Mouse (Mus musculus): ENCODE measurements at regions not wholly inside any gene's neighbourhood (a gene's known extent, or its start where the extent isn't known, plus 50 kb on each side); places are given as distances from the start of the nearest gene placed in this dataset.
A peak's percentile ranks its signal among the peaks of the same experiment; 100 is the strongest.

GRCm38 (mm10) chr7:72543946-72544345, 237.5 kb upstream of the Mctp2 start:
- no peak overlapping the region for H3K4me3 ChIP-seq (ENCODE audit: low read depth, low read length)
- ATAC-seq, result 0 out of 2 replicates have a peak, but pooled peaks have one; percentile 22
- H3K36me3 ChIP-seq (ENCODE audit: control insufficient read depth, insufficient read depth), result no peaks in the 10 kb centered on the region
- no peaks in the 10 kb centered on the region for H3K9me3 ChIP-seq (ENCODE audit: control insufficient read depth)
- no peak overlapping the region for H3K9ac ChIP-seq (ENCODE audit: low read depth, low read length)
- H3K27ac ChIP-seq (ENCODE audit: low read depth, low read length), result no peak overlapping the region
- H3K4me1 ChIP-seq (replicated peaks; ENCODE audit: control insufficient read depth, insufficient read depth, low read length), result 0 out of 2 replicates have a peak, but pooled peaks cover 4% of the 10 kb centered on the region
- no peaks in the 10 kb centered on the region for H3K27me3 ChIP-seq (replicated peaks; ENCODE audit: control insufficient read depth, insufficient read depth, low read length)
- no peak for TF ChIP-seq CTCF (IDR thresholded peaks at IDR 0.05; ENCODE audit: low read depth)
- H3K4me2 ChIP-seq (replicated peaks; ENCODE audit: low read depth), result no peak overlapping the region
- 15% methylated on average over 4 of the region's 4 CpGs for WGBS

- no peak overlapping the region for H3K27ac ChIP-seq (ENCODE audit: low read depth, low read length)
- TF ChIP-seq CTCF (IDR thresholded peaks at IDR 0.05; ENCODE audit: low read depth), result no peak
- H3K4me1 ChIP-seq (replicated peaks; ENCODE audit: control insufficient read depth, insufficient read depth, low read length), result no peaks in the 10 kb centered on the region
- no peaks in the 10 kb centered on the region for H3K9me3 ChIP-seq (ENCODE audit: control insufficient read depth)
- no peaks in the 10 kb centered on the region for H3K36me3 ChIP-seq (ENCODE audit: control insufficient read depth, insufficient read depth)
- H3K4me2 ChIP-seq (replicated peaks; ENCODE audit: low read depth), result no peak overlapping the region
- H3K27me3 ChIP-seq (replicated peaks; ENCODE audit: control insufficient read depth, insufficient read depth, low read length), result no peaks in the 10 kb centered on the region
- no peak overlapping the region for H3K9ac ChIP-seq (ENCODE audit: low read depth, low read length)
- no peak overlapping the region for H3K4me3 ChIP-seq (ENCODE audit: low read depth, low read length)
- ATAC-seq, result no peak
These were observed 261.0 kb upstream of the Mctp2 start for GRCm38 (mm10) chr7:72567378-72567777.

GRCm38 (mm10) chr7:72569177-72569576, 262.8 kb upstream of the Mctp2 start:
- Histone ChIP-seq H3K36me3 (ENCODE audit: control insufficient read depth, insufficient read depth) (no peaks in the 10 kb centered on the region), H3K9me3 (ENCODE audit: control insufficient read depth) (no peaks in the 10 kb centered on the region), H3K9ac (ENCODE audit: low read depth, low read length) (no peak overlapping the region), H3K4me3 (ENCODE audit: low read depth, low read length) (no peak overlapping the region), H3K4me1 (replicated peaks; ENCODE audit: control insufficient read depth, insufficient read depth, low read length) (no peaks in the 10 kb centered on the region), H3K27ac (ENCODE audit: low read depth, low read length) (no peak overlapping the region), H3K27me3 (replicated peaks; ENCODE audit: control insufficient read depth, insufficient read depth, low read length) (no peaks in the 10 kb centered on the region), H3K4me2 (replicated peaks; ENCODE audit: low read depth) (no peak overlapping the region)
- ATAC-seq, result no peak
- no peak for TF ChIP-seq CTCF (IDR thresholded peaks at IDR 0.05; ENCODE audit: low read depth)

- ATAC-seq, result no peak
- no peaks in the 10 kb centered on the region for H3K27me3 ChIP-seq (replicated peaks; ENCODE audit: control insufficient read depth, insufficient read depth, low read length)
- 78% methylated on average over 1 of the region's 1 CpGs for WGBS
These were observed 267.9 kb upstream of the Mctp2 start for GRCm38 (mm10) chr7:72574316-72574715.

GRCm38 (mm10) chr7:72584427-72584826, 278.0 kb upstream of the Mctp2 start:
- Histone ChIP-seq H3K4me2 (replicated peaks; ENCODE audit: low read depth) (no peak overlapping the region), H3K36me3 (ENCODE audit: control insufficient read depth, insufficient read depth) (no peaks in the 10 kb centered on the region), H3K27ac (ENCODE audit: low read depth, low read length) (no peak overlapping the region), H3K27me3 (replicated peaks; ENCODE audit: control insufficient read depth, insufficient read depth, low read length) (no peaks in the 10 kb centered on the region), H3K9me3 (ENCODE audit: control insufficient read depth) (no peaks in the 10 kb centered on the region), H3K4me3 (ENCODE audit: low read depth, low read length) (no peak overlapping the region), H3K9ac (ENCODE audit: low read depth, low read length) (no peak overlapping the region), H3K4me1 (replicated peaks; ENCODE audit: control insufficient read depth, insufficient read depth, low read length) (no peaks in the 10 kb centered on the region)
- no peak for TF ChIP-seq CTCF (IDR thresholded peaks at IDR 0.05; ENCODE audit: low read depth)
- no peak for ATAC-seq
- WGBS, result 72% methylated on average over 3 of the region's 3 CpGs

More at GRCm38 (mm10) chr7:72574316-72574715, 267.9 kb upstream of the Mctp2 start:
- H3K4me1 ChIP-seq (replicated peaks; ENCODE audit: control insufficient read depth, insufficient read depth, low read length), result no peaks in the 10 kb centered on the region
- no peak for TF ChIP-seq CTCF (IDR thresholded peaks at IDR 0.05; ENCODE audit: low read depth)
- H3K4me2 ChIP-seq (replicated peaks; ENCODE audit: low read depth), result no peak overlapping the region
- H3K36me3 ChIP-seq (ENCODE audit: control insufficient read depth, insufficient read depth), result no peaks in the 10 kb centered on the region
- H3K27ac ChIP-seq (ENCODE audit: low read depth, low read length), result no peak overlapping the region
- H3K9me3 ChIP-seq (ENCODE audit: control insufficient read depth), result no peaks in the 10 kb centered on the region
- no peak overlapping the region for H3K9ac ChIP-seq (ENCODE audit: low read depth, low read length)
- no peak overlapping the region for H3K4me3 ChIP-seq (ENCODE audit: low read depth, low read length)

GRCm38 (mm10) chr7:72589241-72589668, 282.8 kb upstream of the Mctp2 start:
- TF ChIP-seq CTCF (IDR thresholded peaks at IDR 0.05; ENCODE audit: low read depth), result no peak
- WGBS, result 68% methylated on average over 3 of the region's 3 CpGs
- Histone ChIP-seq H3K4me1 (replicated peaks; ENCODE audit: control insufficient read depth, insufficient read depth, low read length) (no peaks in the 10 kb centered on the region), H3K27me3 (replicated peaks; ENCODE audit: control insufficient read depth, insufficient read depth, low read length) (no peaks in the 10 kb centered on the region), H3K4me3 (ENCODE audit: low read depth, low read length) (no peak overlapping the region), H3K9me3 (ENCODE audit: control insufficient read depth) (no peaks in the 10 kb centered on the region), H3K4me2 (replicated peaks; ENCODE audit: low read depth) (no peak overlapping the region), H3K9ac (ENCODE audit: low read depth, low read length) (no peak overlapping the region), H3K36me3 (ENCODE audit: control insufficient read depth, insufficient read depth) (no peaks in the 10 kb centered on the region), H3K27ac (ENCODE audit: low read depth, low read length) (no peak overlapping the region)
- no peak for ATAC-seq
